Mouse (Mus musculus) olfactory bulb, adult 2 months (tissue): ENCODE results near the gene Trio.

ENCODE experiments used
- CTCF ChIP-seq: fragments of 200-500 bp; IDR thresholded peaks from 2 replicates; pipeline ENCODE4 v1.5.1; 2012; ENCODE audit warnings: low read depth, mild to moderate bottlenecking, low read length, moderate library complexity; ENCODE audit not compliant: insufficient read depth
- POLR2A ChIP-seq: fragments of 200-500 bp; IDR thresholded peaks from 2 replicates; pipeline ENCODE4 v1.6.1; 2012; ENCODE audit warnings: mild to moderate bottlenecking, low read depth, low read length, moderate library complexity; ENCODE audit not compliant: insufficient read depth

- TF ChIP-seq CTCF (no peak), POLR2A (no peak)
Measured at GRCm38 (mm10) chr15:28041158-28041865, 15.7 kb upstream of the Trio start.
